Mouse (Mus musculus): ENCODE data around the gene Olfr70. TPM values are rescaled to one million over a fixed set of nuclear protein-coding genes. Genes with fewer than 3 reads are reported as not detected.

The Olfr70 gene
- not detected in 2 replicates for polyA plus RNA-seq (2015; fragmentation: Nextera tagmentation; extraction: Ambion mirVana)

- no peaks in the 10 kb centered on the region for H3K9me3 ChIP-seq (replicated peaks)
- H3K4me2 ChIP-seq: no peak within 1 kb of the TSS
- H3K4me1 ChIP-seq (replicated peaks): peaks cover 2% of the 10 kb centered on the region
- WGBS (ENCODE audit: insufficient replicate concordance): 77% methylated on average over 6 of the region's 6 CpGs
- H3K9ac ChIP-seq: no peak within 1 kb of the TSS
- H3K36me3 ChIP-seq: no peaks in the 10 kb centered on the region
- DNase-seq (no peak), ATAC-seq (ENCODE audit: low read depth) (no peak)
- no peak within 1 kb of the TSS for H3K4me3 ChIP-seq (replicated peaks)
- H3K27me3 ChIP-seq: peaks cover 14% of the 10 kb centered on the region
- no peak within 1 kb of the TSS for H3K27ac ChIP-seq
Observed at GRCm38 (mm10) chr4:43700707-43701106, at the start of gene Olfr70. Gene Olfr70 (minus strand): TSS chr4:43700807.

- no peaks in the 10 kb centered on the region for H3K9me3 ChIP-seq (replicated peaks)
- no peak overlapping the region for H3K27ac ChIP-seq
- no peak overlapping the region for H3K9ac ChIP-seq
- 6% methylated on average over 6 of the region's 6 CpGs for WGBS (ENCODE audit: insufficient replicate concordance)
- no peaks in the 10 kb centered on the region for H3K27me3 ChIP-seq
- no peaks in the 10 kb centered on the region for H3K36me3 ChIP-seq
- H3K4me1 ChIP-seq (replicated peaks): no peaks in the 10 kb centered on the region
- no peak overlapping the region for H3K4me3 ChIP-seq (replicated peaks)
- DNase-seq (no peak), ATAC-seq (ENCODE audit: low read depth) (no peak)
- no peak overlapping the region for H3K4me2 ChIP-seq
Observed at GRCm38 (mm10) chr4:43745187-43745586, 44.6 kb upstream of the Olfr70 start.

GRCm38 (mm10) chr4:43743099-43743498 lies 42.5 kb upstream of the Olfr70 start:
- no peaks in the 10 kb centered on the region for H3K4me1 ChIP-seq (replicated peaks)
- no peak for DNase-seq
- no peak overlapping the region for H3K9ac ChIP-seq
- no peaks in the 10 kb centered on the region for H3K27me3 ChIP-seq
- H3K9me3 ChIP-seq (replicated peaks): no peaks in the 10 kb centered on the region
- H3K27ac ChIP-seq: no peak overlapping the region
- H3K36me3 ChIP-seq: no peaks in the 10 kb centered on the region
- no peak overlapping the region for H3K4me3 ChIP-seq (replicated peaks)
- 28% methylated on average over 1 of the region's 1 CpGs for WGBS (ENCODE audit: insufficient replicate concordance)
- no peak for ATAC-seq (ENCODE audit: low read depth)
- no peak overlapping the region for H3K4me2 ChIP-seq

GRCm38 (mm10) chr4:43742637-43743036 lies 42.0 kb upstream of the Olfr70 start:
- 43% methylated on average over 4 of the region's 4 CpGs for WGBS (ENCODE audit: insufficient replicate concordance)
- ATAC-seq (ENCODE audit: low read depth) (no peak), DNase-seq (no peak)
- Histone ChIP-seq H3K4me3 (replicated peaks) (no peak overlapping the region), H3K4me1 (replicated peaks) (no peaks in the 10 kb centered on the region), H3K36me3 (no peaks in the 10 kb centered on the region), H3K4me2 (no peak overlapping the region), H3K9me3 (replicated peaks) (no peaks in the 10 kb centered on the region), H3K27ac (no peak overlapping the region), H3K9ac (no peak overlapping the region), H3K27me3 (no peaks in the 10 kb centered on the region)

- no peaks in the 10 kb centered on the region for H3K36me3 ChIP-seq
- 37% methylated on average over 5 of the region's 5 CpGs for WGBS (ENCODE audit: insufficient replicate concordance)
- H3K4me1 ChIP-seq (replicated peaks): no peaks in the 10 kb centered on the region
- H3K4me3 ChIP-seq (replicated peaks): no peak overlapping the region
- no peaks in the 10 kb centered on the region for H3K9me3 ChIP-seq (replicated peaks)
- H3K9ac ChIP-seq: no peak overlapping the region
- no peak overlapping the region for H3K4me2 ChIP-seq
- no peaks in the 10 kb centered on the region for H3K27me3 ChIP-seq
- ATAC-seq (ENCODE audit: low read depth): no peak
- H3K27ac ChIP-seq: no peak overlapping the region
- no peak for DNase-seq
Observed at GRCm38 (mm10) chr4:43741526-43741925, 40.9 kb upstream of the Olfr70 start.

- no peaks in the 10 kb centered on the region for H3K27me3 ChIP-seq
- H3K4me2 ChIP-seq: no peak overlapping the region
- DNase-seq (no peak), ATAC-seq (ENCODE audit: low read depth) (no peak)
- H3K27ac ChIP-seq: no peak overlapping the region
- H3K4me3 ChIP-seq (replicated peaks): no peak overlapping the region
- no peak overlapping the region for H3K9ac ChIP-seq
- H3K4me1 ChIP-seq (replicated peaks): no peaks in the 10 kb centered on the region
- H3K9me3 ChIP-seq (replicated peaks): no peaks in the 10 kb centered on the region
- H3K36me3 ChIP-seq: no peaks in the 10 kb centered on the region
- WGBS (ENCODE audit: insufficient replicate concordance): 56% methylated on average over 8 of the region's 8 CpGs
Observed at GRCm38 (mm10) chr4:43738989-43739674, 38.5 kb upstream of the Olfr70 start.

- DNase-seq: no peak
- 63% methylated on average over 6 of the region's 6 CpGs for WGBS (ENCODE audit: insufficient replicate concordance)
Observed at GRCm38 (mm10) chr4:43737144-43737543, 36.5 kb upstream of the Olfr70 start.

GRCm38 (mm10) chr4:43733186-43733585 lies 32.6 kb upstream of the Olfr70 start:
- no peak overlapping the region for H3K9ac ChIP-seq
- DNase-seq: no peak
- H3K27me3 ChIP-seq: no peaks in the 10 kb centered on the region
- H3K4me3 ChIP-seq (replicated peaks): no peak overlapping the region
- ATAC-seq (ENCODE audit: low read depth): no peak
- H3K36me3 ChIP-seq: no peaks in the 10 kb centered on the region
- WGBS (ENCODE audit: insufficient replicate concordance): 68% methylated on average over 5 of the region's 5 CpGs
- H3K4me2 ChIP-seq: no peak overlapping the region
- no peaks in the 10 kb centered on the region for H3K9me3 ChIP-seq (replicated peaks)
- no peak overlapping the region for H3K27ac ChIP-seq
- peaks cover 30% of the 10 kb centered on the region for H3K4me1 ChIP-seq (replicated peaks)

More at GRCm38 (mm10) chr4:43737144-43737543, 36.5 kb upstream of the Olfr70 start:
- Histone ChIP-seq H3K27ac (no peak overlapping the region), H3K9ac (no peak overlapping the region), H3K4me3 (replicated peaks) (no peak overlapping the region), H3K4me2 (no peak overlapping the region), H3K36me3 (no peaks in the 10 kb centered on the region), H3K27me3 (no peaks in the 10 kb centered on the region), H3K9me3 (replicated peaks) (no peaks in the 10 kb centered on the region), H3K4me1 (replicated peaks) (no peaks in the 10 kb centered on the region)
- ATAC-seq (ENCODE audit: low read depth): no peak

GRCm38 (mm10) chr4:43732171-43732570 lies 31.6 kb upstream of the Olfr70 start:
- no peak for DNase-seq
- 10% methylated on average over 1 of the region's 1 CpGs for WGBS (ENCODE audit: insufficient replicate concordance)

GRCm38 (mm10) chr4:43730750-43731297 lies 30.2 kb upstream of the Olfr70 start:
- no peak overlapping the region for H3K27ac ChIP-seq
- H3K36me3 ChIP-seq: no peaks in the 10 kb centered on the region
- 54% methylated on average over 21 of the region's 21 CpGs for WGBS (ENCODE audit: insufficient replicate concordance)
- DNase-seq (no peak), ATAC-seq (ENCODE audit: low read depth) (no peak)
- no peak overlapping the region for H3K4me2 ChIP-seq
- no peaks in the 10 kb centered on the region for H3K27me3 ChIP-seq
- H3K9me3 ChIP-seq (replicated peaks): no peaks in the 10 kb centered on the region
- no peak overlapping the region for H3K4me3 ChIP-seq (replicated peaks)
- H3K9ac ChIP-seq: no peak overlapping the region
- H3K4me1 ChIP-seq (replicated peaks): peaks cover 54% of the 10 kb centered on the region

More at GRCm38 (mm10) chr4:43732171-43732570, 31.6 kb upstream of the Olfr70 start:
- Histone ChIP-seq H3K4me3 (replicated peaks) (no peak overlapping the region), H3K4me2 (no peak overlapping the region), H3K27me3 (no peaks in the 10 kb centered on the region), H3K9ac (no peak overlapping the region), H3K27ac (no peak overlapping the region), H3K36me3 (no peaks in the 10 kb centered on the region), H3K4me1 (replicated peaks) (peaks cover 40% of the 10 kb centered on the region), H3K9me3 (replicated peaks) (no peaks in the 10 kb centered on the region)
- ATAC-seq (ENCODE audit: low read depth): no peak

GRCm38 (mm10) chr4:43729794-43730550 lies 29.4 kb upstream of the Olfr70 start, which contains the start of gene Spaar:
Gene Spaar (plus strand): TSS chr4:43730034.
- H3K27ac ChIP-seq: peak within 1 kb of the TSS; percentile 64
- H3K9me3 ChIP-seq (replicated peaks): no peaks in the 10 kb centered on the region
- WGBS (ENCODE audit: insufficient replicate concordance): 19% methylated on average over 14 of the region's 14 CpGs
- peak; percentile 22 for DNase-seq
- no peaks in the 10 kb centered on the region for H3K27me3 ChIP-seq
- ATAC-seq (ENCODE audit: low read depth): peak; percentile 49; the same call in 1 of the 2 replicates
- H3K4me3 ChIP-seq (replicated peaks): no peak within 1 kb of the TSS
- H3K4me1 ChIP-seq (replicated peaks): peaks cover 54% of the 10 kb centered on the region
- H3K4me2 ChIP-seq: peak within 1 kb of the TSS; percentile 28
- H3K9ac ChIP-seq: no peak within 1 kb of the TSS
- H3K36me3 ChIP-seq: no peaks in the 10 kb centered on the region

Data from liver, embryonic 13.5 days (tissue).